Mouse (Mus musculus) limb, embryonic 11.5 days (tissue): ENCODE results near the gene Elane. TPM values are rescaled to one million over a fixed set of nuclear protein-coding genes. Genes with fewer than 3 reads are reported as not detected.

ENCODE experiments used
- ATAC-seq: fragments of 200-750 bp; cut with Nextera tagmentation; 2 replicates; pipeline ENCODE4 v1.8.0; 2017; ENCODE audit warnings: low read depth; ENCODE audit not compliant: insufficient number of reproducible peaks, low FRiP score, low TSS enrichment
- DNase-seq: peaks from one replicate; pipeline ENCODE4 v3.0.0-alpha.2; 2015; ENCODE audit warnings: low spot score
- H3K27ac ChIP-seq: fragments of 300-500 bp; sonication (generic); replicated peaks from 2 replicates; pipeline ENCODE4 v1.5.1; 2014; ENCODE audit warnings: low read depth, mild to moderate bottlenecking, low read length
- H3K27me3 ChIP-seq: fragments of 300-500 bp; sonication (generic); 2 replicates; pipeline ENCODE4 v1.6.1; 2014; ENCODE audit warnings: mild to moderate bottlenecking, low read length, mixed read lengths; ENCODE audit not compliant: control insufficient read depth, insufficient read depth
- H3K36me3 ChIP-seq: fragments of 300-500 bp; sonication (generic); 2 replicates; pipeline ENCODE4 v1.6.1; 2014; ENCODE audit warnings: mild to moderate bottlenecking, low read length, moderate library complexity, mixed read lengths; ENCODE audit not compliant: control insufficient read depth, insufficient read depth
- H3K4me1 ChIP-seq: fragments of 300-500 bp; sonication (generic); 2 replicates; pipeline ENCODE4 v1.6.1; 2014; ENCODE audit warnings: low read length, mixed read lengths; ENCODE audit not compliant: control insufficient read depth, insufficient read depth
- H3K4me2 ChIP-seq: fragments of 300-500 bp; sonication (generic); 2 replicates; pipeline ENCODE4 v1.6.1; 2014; ENCODE audit warnings: low read depth, mild to moderate bottlenecking, moderate library complexity; ENCODE audit not compliant: severe bottlenecking
- H3K4me3 ChIP-seq: fragments of 300-500 bp; sonication (generic); 2 replicates; pipeline ENCODE4 v1.5.1; 2014; ENCODE audit warnings: low read depth, low read length
- H3K9ac ChIP-seq: fragments of 300-500 bp; sonication (generic); 2 replicates; pipeline ENCODE4 v1.6.1; 2014; ENCODE audit warnings: mild to moderate bottlenecking, low read length
- H3K9me3 ChIP-seq: fragments of 300-500 bp; sonication (generic); 2 replicates; pipeline ENCODE4 v1.6.1; 2016; ENCODE audit warnings: low read length; ENCODE audit not compliant: control insufficient read depth
- WGBS: fragments of 180-500 bp; shearing (Covaris S2); extraction: QIAGEN DNeasy Blood & Tissue Kit; methylation state at CpG from one replicate; pipeline ENCODE4 v1.1.7; 2014; 5-methylcytosine and 5-hydroxymethylcytosine counted together
- polyA plus RNA-seq: library from polyadenylated mRNA; unstranded; fragments of >200 nt; fragmentation: Nextera tagmentation; extraction: Ambion mirVana; gene quantifications from 2 replicates; pipeline ENCODE4 v1.2.1, GENCODE M21; 2014

Gene Elane
- polyA plus RNA-seq, 1 experiment from 2014 or later = 0.20 TPM

DNA sequence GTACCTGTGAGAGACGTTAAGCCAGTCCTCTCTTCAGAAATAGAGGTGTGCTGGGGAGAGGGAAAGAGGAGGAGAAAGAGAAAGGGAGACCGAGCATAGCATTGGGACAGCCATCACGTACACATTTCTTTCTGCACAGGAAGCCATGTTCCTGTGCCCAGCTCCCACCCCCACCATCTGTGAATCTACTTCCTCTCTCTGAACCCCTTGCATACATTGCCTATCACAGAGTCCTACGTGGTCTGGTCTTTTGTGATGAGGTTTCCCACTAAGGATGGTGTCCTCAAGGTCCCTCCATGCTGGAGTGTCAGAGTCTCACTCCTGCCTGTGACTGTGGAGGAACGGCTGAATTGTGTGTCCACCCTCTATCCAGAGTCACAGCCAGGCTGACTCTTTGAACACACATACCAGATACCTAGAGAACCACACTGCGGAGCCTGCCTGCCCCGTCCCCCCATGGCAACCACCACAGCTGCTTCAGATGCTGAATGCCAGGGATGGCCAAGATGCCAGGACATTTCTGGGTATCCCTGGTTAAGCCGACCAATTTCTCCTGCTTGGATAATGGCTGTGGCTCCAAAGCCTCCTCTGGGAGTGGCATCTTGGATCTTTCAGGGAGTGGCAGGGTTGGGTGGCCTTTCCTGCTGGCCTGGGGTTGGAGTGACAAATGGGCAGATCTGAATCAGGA, 36.0 kb upstream of the Elane start:
- DNase-seq (no peak), ATAC-seq (no peak)
- H3K4me3 ChIP-seq = no peak overlapping the region
- H3K9ac ChIP-seq = no peak overlapping the region
- H3K36me3 ChIP-seq = no peaks in the 10 kb centered on the region
- H3K4me2 ChIP-seq = no peak overlapping the region
- no peaks in the 10 kb centered on the region for H3K27me3 ChIP-seq
- H3K9me3 ChIP-seq = no peaks in the 10 kb centered on the region
- WGBS = 84% methylated on average over 8 of the region's 8 CpGs
- no peak overlapping the region for H3K27ac ChIP-seq
- H3K4me1 ChIP-seq = peaks cover 19% of the 10 kb centered on the region

DNA sequence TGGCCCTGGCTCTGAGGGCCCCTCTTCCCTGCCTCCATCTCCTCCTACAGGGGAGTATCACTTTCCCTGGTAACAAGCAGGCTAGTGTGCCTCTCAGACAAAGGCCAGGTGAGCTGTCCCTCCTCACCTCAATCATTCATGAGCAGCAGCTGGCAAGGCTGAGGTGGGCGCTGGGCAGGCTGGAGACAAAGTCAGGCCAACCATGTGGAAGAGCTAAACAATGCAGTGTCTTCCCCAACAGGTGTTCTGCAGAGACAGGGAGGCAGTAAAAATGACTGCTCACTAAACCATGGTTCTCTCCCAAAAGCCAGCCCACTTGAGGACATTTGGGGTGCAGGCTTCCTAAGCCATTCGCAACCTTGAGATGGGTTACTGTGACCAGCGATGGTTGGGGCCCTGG, 34.4 kb upstream of the Elane start:
- Histone ChIP-seq H3K27ac (peak overlapping the region; percentile 100), H3K9me3 (no peaks in the 10 kb centered on the region), H3K4me3 (no peak overlapping the region), H3K36me3 (peaks cover 3% of the 10 kb centered on the region; the same call in 1 of the 2 replicates), H3K27me3 (no peaks in the 10 kb centered on the region), H3K4me2 (peak overlapping the region; percentile 54), H3K9ac (peak overlapping the region; percentile 37), H3K4me1 (peaks cover 24% of the 10 kb centered on the region)
- DNase-seq (no peak), ATAC-seq (no peak)
- WGBS = 71% methylated on average over 3 of the region's 3 CpGs

DNA sequence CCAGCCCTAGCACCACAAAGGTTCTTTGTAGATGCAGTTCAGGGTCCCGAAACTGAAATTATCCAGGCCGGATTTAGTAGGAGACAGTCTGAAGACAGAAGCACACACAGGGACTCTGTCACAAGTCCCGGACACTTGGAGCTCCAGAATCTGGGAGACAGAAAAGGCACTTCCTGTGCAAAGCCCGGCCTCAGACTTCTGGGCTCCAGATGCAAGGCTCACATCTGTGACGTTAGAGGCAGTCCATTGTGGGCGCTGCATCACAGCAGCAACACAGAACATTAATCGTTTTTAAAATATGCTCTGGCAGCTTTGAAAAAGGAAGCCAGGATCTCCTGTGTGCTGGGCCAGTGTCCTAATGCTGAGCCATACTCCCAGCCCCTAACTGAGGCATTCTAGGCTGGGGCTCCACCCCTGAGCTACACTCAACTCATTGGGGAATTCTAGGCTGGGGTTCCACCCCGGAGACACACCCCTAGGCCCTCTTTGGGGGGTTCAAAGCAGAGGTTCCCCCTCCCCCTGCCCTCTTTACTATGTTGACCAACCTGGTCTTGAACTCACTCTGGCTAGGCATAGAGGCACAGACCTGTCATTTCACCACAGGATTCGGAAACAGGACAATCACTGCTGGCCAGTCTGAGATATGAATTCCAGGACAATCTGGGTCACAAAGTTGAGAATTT, 33.8 kb upstream of the Elane start:
- Histone ChIP-seq H3K4me3 (peak overlapping the region; percentile 99), H3K36me3 (peaks cover 5% of the 10 kb centered on the region; the same call in 1 of the 2 replicates), H3K27ac (peak overlapping the region; percentile 100), H3K9ac (peak overlapping the region; percentile 77), H3K4me1 (peaks cover 30% of the 10 kb centered on the region), H3K4me2 (peak overlapping the region; percentile 54), H3K9me3 (no peaks in the 10 kb centered on the region), H3K27me3 (no peaks in the 10 kb centered on the region)
- DNase-seq (peak; percentile 57), ATAC-seq (no peak)
- WGBS = 35% methylated on average over 9 of the region's 9 CpGs

DNA sequence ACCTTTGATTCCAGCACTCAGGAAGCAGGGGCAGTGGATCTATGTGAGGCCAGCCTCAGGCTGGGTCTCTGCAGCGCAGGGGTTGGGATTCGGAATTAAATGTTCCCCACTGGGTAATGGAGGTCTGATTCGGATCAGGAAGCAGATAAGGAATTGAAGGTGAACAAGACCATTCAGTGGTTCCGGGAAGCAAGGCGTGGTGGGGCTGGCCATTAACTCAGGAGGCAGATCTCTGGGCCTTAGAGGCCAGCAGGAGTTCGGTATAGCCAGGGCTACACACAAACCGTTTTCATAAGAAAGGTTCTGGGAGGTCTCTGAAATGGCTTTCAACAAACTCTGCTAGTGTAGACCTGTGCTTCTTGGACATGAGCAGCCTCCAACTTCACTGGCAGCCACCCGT, 33.2 kb upstream of the Elane start:
- no peak for DNase-seq
- Histone ChIP-seq H3K4me2 (peak overlapping the region; percentile 54), H3K27ac (peak overlapping the region; percentile 100), H3K4me3 (peak overlapping the region; percentile 99), H3K9ac (peak overlapping the region; percentile 77), H3K27me3 (no peaks in the 10 kb centered on the region), H3K9me3 (no peaks in the 10 kb centered on the region), H3K36me3 (peaks cover 7% of the 10 kb centered on the region; the same call in 1 of the 2 replicates), H3K4me1 (peaks cover 36% of the 10 kb centered on the region)
- 33% methylated on average over 8 of the region's 8 CpGs for WGBS
- no peak for ATAC-seq

DNA sequence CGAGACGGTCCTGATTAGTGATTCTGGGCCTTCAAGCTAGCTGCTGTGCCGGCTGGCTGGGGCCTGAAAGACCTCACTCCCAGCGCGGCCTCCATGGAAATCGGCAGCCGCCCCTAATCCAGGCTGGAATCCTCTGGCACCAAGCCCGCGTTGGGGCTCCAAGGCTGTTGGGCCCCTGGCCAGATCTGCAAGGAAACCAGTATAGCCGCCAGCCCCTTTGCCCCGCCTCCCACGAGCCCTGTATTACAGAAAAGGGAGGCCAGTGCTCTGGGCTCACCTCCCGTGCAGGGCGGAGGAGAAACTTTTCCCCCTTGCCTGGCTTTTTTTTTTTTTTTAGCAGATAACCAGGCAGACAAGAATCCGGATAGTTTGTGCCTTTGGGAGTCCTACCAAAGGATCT, 32.7 kb upstream of the Elane start:
- no peaks in the 10 kb centered on the region for H3K27me3 ChIP-seq
- H3K4me3 ChIP-seq = peak overlapping the region; percentile 99
- ATAC-seq (peak; percentile 18; the same call in 1 of the 2 replicates), DNase-seq (peak; percentile 87)
- peak overlapping the region; percentile 100 for H3K27ac ChIP-seq
- H3K4me2 ChIP-seq = peak overlapping the region; percentile 54
- no peaks in the 10 kb centered on the region for H3K9me3 ChIP-seq
- peak overlapping the region; percentile 77 for H3K9ac ChIP-seq
- H3K36me3 ChIP-seq = peaks cover 11% of the 10 kb centered on the region
- under 1% methylated on average over 15 of the region's 15 CpGs for WGBS
- H3K4me1 ChIP-seq = peaks cover 41% of the 10 kb centered on the region

DNA sequence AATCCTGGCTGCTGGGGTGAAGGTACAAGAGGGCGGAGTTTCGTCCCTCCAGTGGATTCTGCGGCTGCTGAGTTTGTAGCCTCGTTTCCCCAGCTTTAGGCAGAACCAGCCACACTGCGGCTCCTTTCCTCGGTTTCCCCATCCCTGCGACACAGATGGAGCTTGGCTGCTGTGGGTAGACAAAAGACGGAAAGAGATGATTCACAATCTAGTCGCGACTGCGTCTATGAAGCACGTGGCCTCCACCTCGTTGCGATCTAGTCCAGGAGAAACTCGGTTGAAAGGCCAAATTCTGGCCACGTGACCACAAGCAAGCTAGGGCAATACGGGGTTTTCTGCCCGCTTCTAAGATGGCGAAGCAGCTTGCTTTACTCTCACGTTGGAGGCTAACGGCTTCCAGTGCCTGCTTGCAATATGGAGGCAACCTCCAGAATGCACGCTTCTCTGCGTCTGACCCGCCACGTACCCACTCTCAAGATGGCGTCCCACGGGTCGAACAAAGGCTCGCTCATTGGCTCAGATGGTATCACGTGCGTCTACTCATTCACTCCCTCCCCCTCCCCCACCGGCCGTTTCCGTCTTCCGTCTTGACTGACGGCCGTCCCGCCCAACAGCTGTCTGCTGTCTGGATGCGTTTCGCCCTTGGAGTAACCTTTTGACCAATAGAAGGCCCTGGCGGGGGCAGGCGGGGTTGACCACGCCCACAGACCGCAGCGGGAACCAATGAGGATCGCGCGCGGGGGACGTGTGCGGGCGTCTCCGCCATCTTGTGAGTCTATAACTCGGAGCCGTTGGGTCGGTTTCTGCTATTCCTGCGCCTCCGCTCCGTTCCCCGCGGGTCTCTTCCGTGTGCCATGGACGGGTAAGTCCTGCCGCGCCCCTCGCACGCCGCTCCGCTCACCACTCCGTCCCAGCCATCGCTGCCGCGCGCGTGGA, 31.9 kb upstream of the Elane start, which contains the start of gene Ptbp1:
Gene Ptbp1, plus strand, starts transcription at position 568 of the 936 bp plus-strand sequence.
- Histone ChIP-seq H3K4me3 (peak within 1 kb of the TSS; percentile 99), H3K9ac (peak within 1 kb of the TSS; percentile 99), H3K4me2 (peak within 1 kb of the TSS; percentile 91), H3K9me3 (no peaks in the 10 kb centered on the region), H3K27ac (peak within 1 kb of the TSS; percentile 100), H3K36me3 (peaks cover 17% of the 10 kb centered on the region), H3K27me3 (no peaks in the 10 kb centered on the region), H3K4me1 (peaks cover 42% of the 10 kb centered on the region)
- under 1% methylated on average over 75 of the region's 75 CpGs for WGBS
- ATAC-seq (peak; percentile 91), DNase-seq (peak; percentile 100)

DNA sequence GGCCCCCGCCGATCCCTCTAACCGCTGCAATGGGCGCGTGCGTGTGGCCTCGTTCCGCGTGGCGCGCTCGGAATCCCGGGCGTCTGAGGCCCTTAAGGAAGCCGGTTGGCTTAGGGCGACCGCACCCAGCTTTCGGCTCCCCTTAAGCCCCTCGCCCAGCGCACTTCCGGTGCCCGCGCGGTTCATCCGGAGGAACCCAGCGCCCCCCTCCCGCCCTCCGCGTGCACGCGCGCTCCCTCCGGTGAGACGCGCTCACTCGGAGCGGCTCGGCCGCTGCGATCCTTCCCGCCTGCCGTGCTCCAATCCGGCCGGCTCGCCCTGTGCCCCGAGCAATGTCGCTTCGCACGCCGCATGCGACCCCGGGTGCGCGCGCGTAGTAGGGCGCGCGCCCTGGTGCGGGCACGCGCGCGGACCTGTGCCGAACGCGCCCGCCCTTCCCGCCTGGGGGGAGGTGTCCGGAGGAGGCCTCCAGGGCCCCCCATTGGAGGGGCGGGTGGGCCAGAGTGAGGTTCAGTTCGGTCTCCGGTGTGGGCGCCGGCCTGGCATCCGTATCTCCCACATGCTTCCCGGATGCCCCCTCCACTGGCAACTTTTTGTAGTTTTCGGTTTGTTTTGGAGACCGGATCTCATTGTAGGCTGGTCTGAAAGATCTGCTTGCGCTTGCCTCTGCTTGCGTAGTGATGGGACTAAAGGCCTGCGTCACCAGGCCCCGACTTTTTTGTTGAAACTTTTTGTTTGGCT, 31.1 kb upstream of the Elane start:
- DNase-seq (peak; percentile 82), ATAC-seq (peak; percentile 11)
- Histone ChIP-seq H3K27me3 (no peaks in the 10 kb centered on the region), H3K4me2 (peak overlapping the region; percentile 91), H3K9ac (peak overlapping the region; percentile 99), H3K4me1 (peaks cover 46% of the 10 kb centered on the region), H3K9me3 (no peaks in the 10 kb centered on the region), H3K36me3 (peaks cover 25% of the 10 kb centered on the region), H3K27ac (peak overlapping the region; percentile 100), H3K4me3 (peak overlapping the region; percentile 99)
- WGBS = under 1% methylated on average over 81 of the region's 83 CpGs
